ENCODE assay signal across 14 mouse cellular contexts in the genomic region with DNA sequence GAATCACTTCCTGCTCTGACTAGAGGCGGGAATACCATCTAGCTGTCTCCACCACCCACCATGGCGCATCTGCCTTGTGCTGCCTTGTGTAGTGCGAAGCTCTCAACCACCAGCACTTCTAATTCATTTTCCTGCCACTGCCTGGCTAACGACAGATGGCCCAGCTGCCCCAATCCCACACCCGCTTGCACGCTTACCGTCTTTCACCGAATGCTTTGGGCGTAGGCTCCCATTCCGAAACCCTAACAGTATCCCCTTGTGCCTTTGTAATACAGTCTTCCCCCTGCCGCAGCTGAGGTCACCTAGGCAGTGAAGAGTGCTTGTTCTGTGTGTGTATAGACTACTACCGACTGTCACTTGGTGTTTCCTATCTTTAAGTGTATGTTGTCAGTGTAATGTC.
"Had no signal": no experiment of that assay in that cellular context is flagged by ENCODE, and none has a peak within 500 bp of the region (broad histone marks: within the 10 kb centered on the region; RNA-seq: fewer than 3 reads in every experiment).

No protein-coding gene starts in this region.

- H3K27me3 ChIP-seq: liver, embryonic 15.5 days; neural tube, embryonic 13.5 days had no signal

- H3K9ac ChIP-seq: liver, embryonic 15.5 days; neural tube, embryonic 13.5 days had no signal

- H3K4me3 ChIP-seq: left cerebral cortex, adult 2 months; limb, embryonic 10.5 days; liver, embryonic 15.5 days; midbrain, embryonic 10.5 days; neural tube, embryonic 13.5 days had no signal

- H3K36me3 ChIP-seq: neural tube, embryonic 13.5 days had no signal

- H3K9me3 ChIP-seq: limb, embryonic 10.5 days; liver, embryonic 15.5 days; midbrain, embryonic 10.5 days; neural tube, embryonic 13.5 days had no signal

- H3K4me1 ChIP-seq: limb, embryonic 10.5 days; liver, embryonic 15.5 days had no signal

- H3K27ac ChIP-seq: left cerebral cortex, adult 2 months; limb, embryonic 10.5 days; liver, embryonic 15.5 days; midbrain, embryonic 10.5 days; neural tube, embryonic 13.5 days; stomach, postnatal 0 days had no signal

- H3K4me2 ChIP-seq: liver, embryonic 11.5 days; liver, embryonic 15.5 days; neural tube, embryonic 13.5 days had no signal

- ATAC-seq: lung, postnatal 0 days; midbrain, embryonic 16.5 days had no signal

- DNase-seq: kidney, adult 8-10 months; kidney, postnatal 25 days; lung, adult 2 months; lung, postnatal 4 days; thymus, postnatal 14 days had no signal
